Mouse (Mus musculus) embryonic facial prominence, embryonic 12.5 days (tissue): Measurements from ENCODE around the gene Lsamp. TPM values are rescaled to one million over a fixed set of nuclear protein-coding genes. Genes with fewer than 3 reads are reported as not detected.

Experiments
- ATAC-seq: fragments of 200-750 bp; cut with Nextera tagmentation; 2 replicates; pipeline ENCODE4 v1.8.0; 2017; ENCODE audit not compliant: insufficient number of reproducible peaks, insufficient read depth, low FRiP score, low TSS enrichment
- H3K27ac ChIP-seq: fragments of 300-500 bp; sonication (generic); 2 replicates; pipeline ENCODE4 v1.5.1; 2016; ENCODE audit warnings: mild to moderate bottlenecking
- H3K27me3 ChIP-seq: fragments of 300-500 bp; sonication (generic); 2 replicates; pipeline ENCODE4 v1.6.1; 2016; ENCODE audit warnings: mild to moderate bottlenecking, moderate library complexity
- H3K36me3 ChIP-seq: fragments of 300-500 bp; sonication (generic); 2 replicates; pipeline ENCODE4 v1.6.1; 2016; ENCODE audit warnings: mild to moderate bottlenecking
- H3K4me1 ChIP-seq: fragments of 300-500 bp; sonication (generic); 2 replicates; pipeline ENCODE4 v1.6.1; 2016
- H3K4me2 ChIP-seq: fragments of 300-500 bp; sonication (generic); replicated peaks from 2 replicates; pipeline ENCODE4 v1.6.1; 2016; ENCODE audit warnings: mild to moderate bottlenecking, moderate library complexity
- H3K4me3 ChIP-seq: fragments of 300-500 bp; sonication (generic); 2 replicates; pipeline ENCODE4 v1.5.1; 2016; ENCODE audit warnings: mild to moderate bottlenecking
- H3K9ac ChIP-seq: fragments of 300-500 bp; sonication (generic); 2 replicates; pipeline ENCODE4 v1.6.1; 2016; ENCODE audit warnings: mild to moderate bottlenecking, moderate library complexity
- H3K9me3 ChIP-seq: fragments of 300-500 bp; sonication (generic); 2 replicates; pipeline ENCODE4 v1.6.1; 2016; ENCODE audit warnings: mild to moderate bottlenecking, moderate library complexity
- WGBS: fragments of 180-500 bp; shearing (Covaris S2); methylation state at CpG from one replicate; pipeline ENCODE4 v1.1.7; 2016; 5-methylcytosine and 5-hydroxymethylcytosine counted together
- polyA plus RNA-seq: library from polyadenylated mRNA; unstranded; fragments of >200 nt; fragmentation: Nextera tagmentation; extraction: Ambion mirVana; gene quantifications from 2 replicates; pipeline ENCODE4 v1.2.1, GENCODE M21; 2016

Lsamp gene
- polyA plus RNA-seq, 1 experiment from 2014 or later, result 11.5 TPM

GRCm38 (mm10) chr16:40290132-40290531 is 306.0 kb downstream of the Lsamp start:
- 70% methylated on average over 4 of the region's 4 CpGs for WGBS
- H3K27ac ChIP-seq, result no peak overlapping the region
- no peaks in the 10 kb centered on the region for H3K27me3 ChIP-seq
- H3K9ac ChIP-seq, result no peak overlapping the region
- no peak overlapping the region for H3K4me3 ChIP-seq
- ATAC-seq, result no peak
- no peak overlapping the region for H3K4me2 ChIP-seq
- no peaks in the 10 kb centered on the region for H3K9me3 ChIP-seq
- no peaks in the 10 kb centered on the region for H3K36me3 ChIP-seq
- H3K4me1 ChIP-seq, result no peaks in the 10 kb centered on the region

- H3K36me3 ChIP-seq, result no peaks in the 10 kb centered on the region
- ATAC-seq, result no peak
- H3K4me1 ChIP-seq, result no peaks in the 10 kb centered on the region
- no peak overlapping the region for H3K4me2 ChIP-seq
- H3K27me3 ChIP-seq, result no peaks in the 10 kb centered on the region
- H3K9ac ChIP-seq, result no peak overlapping the region
- 59% methylated on average over 4 of the region's 4 CpGs for WGBS
- H3K4me3 ChIP-seq, result no peak overlapping the region
- no peaks in the 10 kb centered on the region for H3K9me3 ChIP-seq
- H3K27ac ChIP-seq, result no peak overlapping the region
These were observed 310.2 kb downstream of the Lsamp start for GRCm38 (mm10) chr16:40294296-40294882.

- Histone ChIP-seq H3K4me1 (no peaks in the 10 kb centered on the region), H3K27ac (no peak overlapping the region), H3K27me3 (no peaks in the 10 kb centered on the region), H3K9me3 (no peaks in the 10 kb centered on the region), H3K4me2 (no peak overlapping the region), H3K9ac (no peak overlapping the region), H3K4me3 (no peak overlapping the region), H3K36me3 (no peaks in the 10 kb centered on the region)
- 71% methylated on average over 7 of the region's 7 CpGs for WGBS
- no peak for ATAC-seq
These were observed 311.1 kb downstream of the Lsamp start for GRCm38 (mm10) chr16:40295240-40295639.

GRCm38 (mm10) chr16:40307666-40308065 is 323.5 kb downstream of the Lsamp start:
- no peak overlapping the region for H3K27ac ChIP-seq
- no peak overlapping the region for H3K4me2 ChIP-seq
- no peaks in the 10 kb centered on the region for H3K27me3 ChIP-seq
- no peaks in the 10 kb centered on the region for H3K9me3 ChIP-seq
- no peak overlapping the region for H3K4me3 ChIP-seq
- 47% methylated on average over 2 of the region's 2 CpGs for WGBS
- H3K36me3 ChIP-seq, result no peaks in the 10 kb centered on the region
- no peak for ATAC-seq
- no peak overlapping the region for H3K9ac ChIP-seq
- H3K4me1 ChIP-seq, result no peaks in the 10 kb centered on the region

- H3K4me1 ChIP-seq, result no peaks in the 10 kb centered on the region
- H3K9me3 ChIP-seq, result no peaks in the 10 kb centered on the region
- H3K36me3 ChIP-seq, result no peaks in the 10 kb centered on the region
- no peak overlapping the region for H3K4me2 ChIP-seq
- H3K27me3 ChIP-seq, result no peaks in the 10 kb centered on the region
- H3K4me3 ChIP-seq, result no peak overlapping the region
- no peak overlapping the region for H3K27ac ChIP-seq
- ATAC-seq, result no peak
- 91% methylated on average over 2 of the region's 2 CpGs for WGBS
- H3K9ac ChIP-seq, result no peak overlapping the region
These were observed 332.0 kb downstream of the Lsamp start for GRCm38 (mm10) chr16:40316199-40316598.

- Histone ChIP-seq H3K9ac (no peak overlapping the region), H3K4me1 (no peaks in the 10 kb centered on the region), H3K9me3 (no peaks in the 10 kb centered on the region), H3K36me3 (no peaks in the 10 kb centered on the region), H3K4me2 (no peak overlapping the region), H3K27ac (no peak overlapping the region), H3K27me3 (no peaks in the 10 kb centered on the region), H3K4me3 (no peak overlapping the region)
- ATAC-seq, result no peak
- WGBS, result 81% methylated on average over 3 of the region's 3 CpGs
These were observed 340.6 kb downstream of the Lsamp start for GRCm38 (mm10) chr16:40324811-40325210.

- Histone ChIP-seq H3K4me2 (no peak overlapping the region), H3K4me3 (no peak overlapping the region), H3K4me1 (no peaks in the 10 kb centered on the region), H3K36me3 (no peaks in the 10 kb centered on the region), H3K9me3 (no peaks in the 10 kb centered on the region), H3K27me3 (no peaks in the 10 kb centered on the region), H3K27ac (no peak overlapping the region), H3K9ac (no peak overlapping the region)
- 83% methylated on average over 7 of the region's 7 CpGs for WGBS
- no peak for ATAC-seq
These were observed 344.2 kb downstream of the Lsamp start for GRCm38 (mm10) chr16:40328249-40328820.

GRCm38 (mm10) chr16:40369677-40370076 is 385.5 kb downstream of the Lsamp start:
- Histone ChIP-seq H3K36me3 (no peaks in the 10 kb centered on the region), H3K4me1 (no peaks in the 10 kb centered on the region), H3K4me2 (no peak overlapping the region), H3K9ac (no peak overlapping the region), H3K4me3 (no peak overlapping the region), H3K27me3 (no peaks in the 10 kb centered on the region), H3K9me3 (no peaks in the 10 kb centered on the region), H3K27ac (no peak overlapping the region)
- no peak for ATAC-seq
- WGBS, result 83% methylated on average over 5 of the region's 5 CpGs

- Histone ChIP-seq H3K9me3 (no peaks in the 10 kb centered on the region), H3K27me3 (no peaks in the 10 kb centered on the region), H3K4me2 (no peak overlapping the region), H3K4me3 (no peak overlapping the region), H3K36me3 (no peaks in the 10 kb centered on the region), H3K27ac (no peak overlapping the region), H3K9ac (no peak overlapping the region), H3K4me1 (no peaks in the 10 kb centered on the region)
- WGBS, result 82% methylated on average over 1 of the region's 1 CpGs
- no peak for ATAC-seq
These were observed 387.1 kb downstream of the Lsamp start for GRCm38 (mm10) chr16:40371291-40371690.

GRCm38 (mm10) chr16:40375314-40375713 is 391.2 kb downstream of the Lsamp start:
- no peak overlapping the region for H3K9ac ChIP-seq
- no peaks in the 10 kb centered on the region for H3K4me1 ChIP-seq
- H3K36me3 ChIP-seq, result no peaks in the 10 kb centered on the region
- H3K9me3 ChIP-seq, result no peaks in the 10 kb centered on the region
- no peak overlapping the region for H3K4me3 ChIP-seq
- H3K4me2 ChIP-seq, result no peak overlapping the region
- no peaks in the 10 kb centered on the region for H3K27me3 ChIP-seq
- ATAC-seq, result no peak
- H3K27ac ChIP-seq, result no peak overlapping the region
- WGBS, result 83% methylated on average over 4 of the region's 4 CpGs

- Histone ChIP-seq H3K9ac (no peak overlapping the region), H3K4me2 (no peak overlapping the region), H3K4me3 (no peak overlapping the region), H3K27me3 (no peaks in the 10 kb centered on the region), H3K9me3 (no peaks in the 10 kb centered on the region), H3K36me3 (no peaks in the 10 kb centered on the region), H3K4me1 (no peaks in the 10 kb centered on the region), H3K27ac (no peak overlapping the region)
- ATAC-seq, result no peak
- WGBS, result 69% methylated on average over 6 of the region's 6 CpGs
These were observed 393.1 kb downstream of the Lsamp start for GRCm38 (mm10) chr16:40377129-40377799.

GRCm38 (mm10) chr16:40392106-40392505 is 407.9 kb downstream of the Lsamp start:
- H3K27ac ChIP-seq, result no peak overlapping the region
- WGBS, result 66% methylated on average over 4 of the region's 4 CpGs
- H3K9me3 ChIP-seq, result no peaks in the 10 kb centered on the region
- H3K4me2 ChIP-seq, result no peak overlapping the region
- H3K27me3 ChIP-seq, result no peaks in the 10 kb centered on the region
- H3K4me1 ChIP-seq, result no peaks in the 10 kb centered on the region
- H3K36me3 ChIP-seq, result no peaks in the 10 kb centered on the region
- no peak overlapping the region for H3K9ac ChIP-seq
- no peak overlapping the region for H3K4me3 ChIP-seq
- ATAC-seq, result no peak
